Mouse (Mus musculus) stomach, postnatal 0 days (tissue): ENCODE measurements around the gene Cys1. TPM values are rescaled to one million over a fixed set of nuclear protein-coding genes. Genes with fewer than 3 reads are reported as not detected.

Experiments used
- ATAC-seq: fragments of 200-750 bp; cut with Nextera tagmentation; 2 replicates; pipeline ENCODE4 v1.8.0; 2017; ENCODE audit not compliant: low FRiP score, low TSS enrichment
- DNase-seq: peaks from one replicate; pipeline ENCODE4 v3.0.0-alpha.2; 2016; ENCODE audit warnings: low spot score
- H3K27ac ChIP-seq: fragments of 300-500 bp; sonication (generic); replicated peaks from 2 replicates; pipeline ENCODE4 v1.5.1; 2014; ENCODE audit warnings: mild to moderate bottlenecking, control low read depth
- H3K27me3 ChIP-seq: fragments of 300-500 bp; sonication (generic); 2 replicates; pipeline ENCODE4 v1.6.1; 2014; ENCODE audit warnings: low read length; ENCODE audit not compliant: control insufficient read depth, insufficient read depth
- H3K36me3 ChIP-seq: fragments of 300-500 bp; sonication (generic); 2 replicates; pipeline ENCODE4 v1.6.1; 2014; ENCODE audit warnings: low read length, mixed read lengths; ENCODE audit not compliant: control insufficient read depth, insufficient read depth
- H3K4me1 ChIP-seq: fragments of 300-500 bp; sonication (generic); replicated peaks from 2 replicates; pipeline ENCODE4 v1.6.1; 2014; ENCODE audit warnings: antibody characterized with exemption; ENCODE audit not compliant: control insufficient read depth, insufficient read depth
- H3K4me2 ChIP-seq: fragments of 300-500 bp; sonication (generic); replicated peaks from 2 replicates; pipeline ENCODE4 v1.6.1; 2014; ENCODE audit warnings: low read depth, mild to moderate bottlenecking, control low read depth, moderate library complexity
- H3K4me3 ChIP-seq: fragments of 300-500 bp; sonication (generic); 2 replicates; pipeline ENCODE4 v1.5.1; 2014; ENCODE audit warnings: low read depth, low read length, control low read depth
- H3K9ac ChIP-seq: fragments of 300-500 bp; sonication (generic); 2 replicates; pipeline ENCODE4 v1.6.1; 2014; ENCODE audit warnings: mild to moderate bottlenecking, low read length, control low read depth, mixed read lengths
- H3K9me3 ChIP-seq: fragments of 300-500 bp; sonication (generic); 2 replicates; pipeline ENCODE4 v1.6.1; 2016; ENCODE audit warnings: low read length; ENCODE audit not compliant: control insufficient read depth
- CTCF ChIP-seq: IDR thresholded peaks from 2 replicates; pipeline ENCODE4 v1.5.1; 2016; ENCODE audit warnings: antibody characterized with exemption, low read depth, mild to moderate bottlenecking, moderate library complexity
- EP300 ChIP-seq: optimal IDR thresholded peaks from 2 replicates; pipeline ENCODE3; 2016; ENCODE audit warnings: antibody characterized with exemption
- WGBS: fragments of 180-500 bp; shearing (Covaris S2); extraction: QIAGEN DNeasy Blood & Tissue Kit; methylation state at CpG from one replicate; pipeline ENCODE4 v1.1.7; 2014; 5-methylcytosine and 5-hydroxymethylcytosine counted together
- polyA plus RNA-seq: library from polyadenylated mRNA; unstranded; fragments of >200 nt; fragmentation: Nextera tagmentation; extraction: Ambion mirVana; gene quantifications from 2 replicates; pipeline ENCODE4 v1.2.1, GENCODE M21; 2015

The Cys1 gene
- polyA plus RNA-seq, 1 experiment from 2014 or later: 1.4 TPM

DNA sequence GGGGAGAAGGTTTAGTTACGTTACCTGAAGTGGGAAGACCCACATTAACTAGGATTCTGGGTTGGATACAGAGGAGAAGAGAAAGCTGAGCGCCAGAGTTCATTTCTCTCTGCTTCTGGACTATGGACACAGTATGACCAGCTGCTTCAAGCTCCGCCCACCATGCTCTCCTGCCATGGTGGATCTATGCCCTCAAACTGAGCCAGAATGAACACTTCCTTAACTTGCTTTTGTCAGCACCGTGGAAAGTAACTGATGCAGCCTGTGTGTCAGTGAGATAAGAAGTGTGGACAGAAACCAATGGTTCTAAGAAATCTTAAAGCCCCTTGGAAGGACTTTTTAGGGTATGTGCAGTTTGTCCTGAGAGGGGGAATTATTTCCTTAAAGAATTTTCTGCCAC lies 22.6 kb downstream of the Cys1 start:
- no peak overlapping the region for H3K4me2 ChIP-seq
- peaks cover 33% of the 10 kb centered on the region for H3K36me3 ChIP-seq
- 0 out of 2 replicates have a peak, but pooled peaks have one; percentile 38 for ATAC-seq
- no peaks in the 10 kb centered on the region for H3K27me3 ChIP-seq
- H3K4me3 ChIP-seq: no peak overlapping the region
- no peak overlapping the region for H3K9ac ChIP-seq
- no peaks in the 10 kb centered on the region for H3K9me3 ChIP-seq
- no peak for TF ChIP-seq EP300
- TF ChIP-seq CTCF: no peak
- no peaks in the 10 kb centered on the region for H3K4me1 ChIP-seq
- no peak for DNase-seq
- WGBS: 84% methylated on average over 4 of the region's 4 CpGs
- H3K27ac ChIP-seq: no peak overlapping the region

DNA sequence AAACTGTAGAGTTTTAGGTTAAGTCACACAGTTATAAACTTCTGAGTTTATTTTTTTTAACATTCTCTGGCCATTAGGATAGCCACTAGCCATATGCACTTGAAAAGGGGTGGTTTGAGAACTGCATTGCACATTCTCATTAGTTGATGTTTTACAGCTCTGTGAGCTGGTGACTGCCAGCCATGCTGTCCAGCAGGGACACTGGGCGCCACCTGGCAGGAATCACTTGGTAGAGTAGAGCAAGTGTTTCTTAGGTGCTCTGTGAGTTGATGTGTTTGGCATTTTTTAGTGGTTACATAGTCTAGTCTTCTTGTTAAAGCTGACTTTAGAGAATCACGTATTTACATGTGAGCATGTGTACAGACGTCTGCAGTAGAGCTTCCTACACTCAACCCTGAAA lies 25.2 kb downstream of the Cys1 start:
- WGBS: 57% methylated on average over 3 of the region's 3 CpGs
- no peak overlapping the region for H3K27ac ChIP-seq
- peaks cover 32% of the 10 kb centered on the region for H3K36me3 ChIP-seq
- no peak overlapping the region for H3K4me2 ChIP-seq
- DNase-seq: no peak
- H3K4me3 ChIP-seq: no peak overlapping the region
- no peak for TF ChIP-seq EP300
- TF ChIP-seq CTCF: 0 out of 2 replicates have a peak, but pooled peaks have one; percentile 9
- 0 out of 2 replicates have a peak, but pooled peaks cover 2% of the 10 kb centered on the region for H3K4me1 ChIP-seq
- no peaks in the 10 kb centered on the region for H3K27me3 ChIP-seq
- no peak overlapping the region for H3K9ac ChIP-seq
- no peak for ATAC-seq
- H3K9me3 ChIP-seq: no peaks in the 10 kb centered on the region

- Histone ChIP-seq H3K4me2 (no peak overlapping the region), H3K27ac (no peak overlapping the region), H3K4me1 (peaks cover 10% of the 10 kb centered on the region), H3K9ac (no peak overlapping the region), H3K36me3 (peaks cover 22% of the 10 kb centered on the region), H3K9me3 (no peaks in the 10 kb centered on the region), H3K27me3 (no peaks in the 10 kb centered on the region), H3K4me3 (no peak overlapping the region)
- no peak for DNase-seq
- 78% methylated on average over 16 of the region's 16 CpGs for WGBS
- TF ChIP-seq CTCF (no peak), EP300 (no peak)
- no peak for ATAC-seq
Observed at GRCm38 (mm10) chr12:24654065-24654862, 27.3 kb downstream of the Cys1 start.

DNA sequence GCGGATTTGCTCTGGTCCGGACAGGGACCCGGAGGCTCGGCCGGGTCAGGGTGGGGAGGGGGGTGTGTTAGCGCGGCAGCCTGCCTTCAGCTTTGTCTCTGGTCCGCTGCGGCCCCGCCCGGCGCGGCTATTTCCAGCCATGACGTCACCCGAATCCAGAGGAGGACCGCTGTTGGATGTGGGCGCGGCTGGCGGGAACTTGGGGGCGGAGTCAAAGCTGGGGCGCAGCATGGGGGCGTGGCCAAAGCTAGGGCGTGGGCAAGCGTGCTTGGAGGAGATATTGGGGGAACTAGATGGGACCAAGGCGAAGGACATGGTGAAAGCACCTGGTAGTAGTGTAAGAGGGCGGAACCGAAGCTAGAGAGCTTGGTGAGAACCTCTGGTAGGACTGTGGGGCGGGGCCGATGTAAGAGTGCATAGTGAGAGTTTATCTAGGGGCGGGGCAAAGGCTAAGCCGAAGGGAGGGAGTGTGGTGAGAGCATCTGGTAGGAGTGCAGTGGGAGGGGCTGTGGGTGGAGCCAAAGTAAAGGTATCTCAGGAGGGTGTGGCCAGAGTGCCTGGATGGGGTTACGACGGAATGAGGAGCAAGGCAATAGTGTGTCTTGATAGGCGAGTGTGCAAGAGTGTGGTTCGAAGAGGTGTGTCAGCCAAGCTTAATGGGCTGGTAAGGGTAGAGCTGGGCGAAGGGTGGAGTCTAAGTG lies 29.8 kb downstream of the Cys1 start:
- peak overlapping the region; percentile 99 for H3K9ac ChIP-seq
- ATAC-seq (peak; percentile 86), DNase-seq (peak; percentile 98)
- H3K27me3 ChIP-seq: no peaks in the 10 kb centered on the region
- H3K4me2 ChIP-seq: peak overlapping the region; percentile 52
- 1% methylated on average over 36 of the region's 36 CpGs for WGBS
- H3K9me3 ChIP-seq: no peaks in the 10 kb centered on the region
- H3K4me1 ChIP-seq: peaks cover 10% of the 10 kb centered on the region
- TF ChIP-seq EP300: peak; percentile 36
- TF ChIP-seq CTCF: no peak
- peak overlapping the region; percentile 100 for H3K4me3 ChIP-seq
- H3K36me3 ChIP-seq: peaks cover 10% of the 10 kb centered on the region
- H3K27ac ChIP-seq: peak overlapping the region; percentile 99

DNA sequence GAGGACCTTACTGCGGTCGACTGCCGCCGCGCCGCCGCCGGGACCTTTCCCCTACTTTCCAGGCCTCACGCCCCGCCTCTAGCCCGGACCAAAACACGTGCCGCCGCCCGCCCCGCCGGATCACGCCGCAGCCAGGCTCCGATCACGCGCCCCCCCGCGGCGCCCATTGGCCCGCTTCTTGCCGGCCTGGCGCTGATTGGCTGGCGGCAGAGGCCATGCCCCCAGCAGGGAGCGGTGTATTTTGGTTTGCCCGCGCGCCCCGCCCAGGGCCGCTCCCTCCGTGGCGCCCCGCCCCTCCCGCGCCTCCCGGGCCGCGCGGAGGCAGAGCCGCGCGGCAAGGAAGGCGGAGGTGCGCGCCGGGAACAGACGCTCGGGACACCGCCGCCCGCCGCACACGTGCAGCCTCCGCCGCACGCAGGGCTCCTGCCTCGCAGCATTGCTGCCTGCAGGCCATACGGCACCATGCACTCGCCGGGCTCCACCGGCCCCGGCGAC lies 30.5 kb downstream of the Cys1 start, which contains the start of gene Klf11:
TSS of gene Klf11 (plus strand) at position 212 of the 495 bp plus-strand sequence.
- peak; percentile 93 for ATAC-seq
- WGBS: 0% methylated on average over 52 of the region's 68 CpGs
- TF ChIP-seq CTCF (no peak), EP300 (peak; percentile 11)

More for the DNA sequence above, 30.5 kb downstream of the Cys1 start, which contains the start of gene Klf11:
- H3K27ac ChIP-seq: peak within 1 kb of the TSS; percentile 99
- peak within 1 kb of the TSS; percentile 100 for H3K4me3 ChIP-seq
- peak within 1 kb of the TSS; percentile 99 for H3K9ac ChIP-seq
- peak; percentile 98 for DNase-seq
- peak within 1 kb of the TSS; percentile 60 for H3K4me2 ChIP-seq
- H3K4me1 ChIP-seq: peaks cover 10% of the 10 kb centered on the region
- no peaks in the 10 kb centered on the region for H3K9me3 ChIP-seq
- H3K27me3 ChIP-seq: no peaks in the 10 kb centered on the region
- peaks cover 7% of the 10 kb centered on the region for H3K36me3 ChIP-seq
